Mouse (Mus musculus): ENCODE data around the gene Sfrp4. TPM values are rescaled to one million over a fixed set of nuclear protein-coding genes. Genes with fewer than 3 reads are reported as not detected.

Gene Sfrp4
- polyA plus RNA-seq, 1 experiment: 0.07 TPM

DNA sequence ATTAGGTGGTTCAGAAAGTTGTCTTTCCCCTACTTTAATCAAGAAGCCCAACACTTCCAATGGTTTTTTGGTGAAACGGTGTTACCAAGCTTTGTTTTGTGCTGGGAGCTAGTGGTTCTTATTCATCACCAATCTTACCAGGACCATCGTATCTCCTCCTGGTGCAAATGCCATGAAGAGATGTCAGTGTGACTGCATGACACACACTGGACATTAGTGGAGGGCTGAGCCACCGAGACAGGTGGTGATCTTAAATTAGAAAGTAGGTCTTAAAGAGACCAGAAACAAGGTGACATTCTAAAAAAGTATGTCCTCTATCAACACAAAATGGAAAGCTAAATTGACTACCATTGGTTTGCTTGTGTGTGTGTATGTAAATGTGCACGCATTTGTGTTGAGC is 4.8 kb upstream of the Sfrp4 start:
- H3K27me3 ChIP-seq (ENCODE audit: control insufficient read depth, insufficient read depth, low read length): peaks cover 6% of the 10 kb centered on the region
- H3K4me3 ChIP-seq (ENCODE audit: extremely low read depth, insufficient read depth, insufficient read length): no peak overlapping the region
- no peaks in the 10 kb centered on the region for H3K36me3 ChIP-seq (ENCODE audit: control insufficient read depth, insufficient read depth, low read length)
- WGBS: 88% methylated on average over 4 of the region's 4 CpGs
- no peak overlapping the region for H3K27ac ChIP-seq (ENCODE audit: insufficient read depth, low read length)
- no peaks in the 10 kb centered on the region; the same call in 1 of the 2 replicates for H3K4me1 ChIP-seq (ENCODE audit: control insufficient read depth, insufficient read depth, insufficient read length)
- no peak for DNase-seq (ENCODE audit: low read depth in 1 of 2, low spot score in 2 of 2)
- no peak for TF ChIP-seq POLR2A (IDR thresholded peaks at IDR 0.05; ENCODE audit: low read depth, low read length)
- TF ChIP-seq CTCF (IDR thresholded peaks at IDR 0.05; ENCODE audit: extremely low read depth, insufficient read depth, insufficient read length, insufficient replicate concordance): no peak

DNA sequence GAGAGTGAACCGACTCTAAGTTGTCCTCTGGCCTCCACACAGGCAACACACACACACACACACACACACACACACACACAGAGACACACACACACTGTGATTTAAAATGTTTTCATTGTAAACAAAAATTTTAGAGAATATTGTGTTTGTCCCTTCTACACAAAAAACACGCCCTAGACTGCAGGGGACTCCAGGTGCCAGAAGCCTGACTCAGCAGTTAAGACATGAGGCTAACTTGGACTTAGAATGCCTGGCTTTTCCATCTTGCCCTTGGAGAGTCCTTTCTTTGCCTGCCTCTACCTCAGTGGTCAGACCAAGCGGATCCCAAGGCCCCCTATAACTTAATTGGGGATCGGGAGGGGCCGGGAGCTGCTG is 4.1 kb upstream of the Sfrp4 start:
- WGBS: 30% methylated on average over 5 of the region's 5 CpGs
- no peak for TF ChIP-seq CTCF (IDR thresholded peaks at IDR 0.05; ENCODE audit: extremely low read depth, insufficient read depth, insufficient read length, insufficient replicate concordance)
- no peaks in the 10 kb centered on the region for H3K36me3 ChIP-seq (ENCODE audit: control insufficient read depth, insufficient read depth, low read length)
- H3K27me3 ChIP-seq (ENCODE audit: control insufficient read depth, insufficient read depth, low read length): peaks cover 6% of the 10 kb centered on the region
- no peak for DNase-seq (ENCODE audit: low read depth in 1 of 2, low spot score in 2 of 2)
- H3K4me3 ChIP-seq (ENCODE audit: extremely low read depth, insufficient read depth, insufficient read length): peak overlapping the region; percentile 47; the same call in 1 of the 2 replicates
- no peaks in the 10 kb centered on the region; the same call in 1 of the 2 replicates for H3K4me1 ChIP-seq (ENCODE audit: control insufficient read depth, insufficient read depth, insufficient read length)
- H3K27ac ChIP-seq (ENCODE audit: insufficient read depth, low read length): peak overlapping the region; percentile 16; the same call in 1 of the 2 replicates

DNA sequence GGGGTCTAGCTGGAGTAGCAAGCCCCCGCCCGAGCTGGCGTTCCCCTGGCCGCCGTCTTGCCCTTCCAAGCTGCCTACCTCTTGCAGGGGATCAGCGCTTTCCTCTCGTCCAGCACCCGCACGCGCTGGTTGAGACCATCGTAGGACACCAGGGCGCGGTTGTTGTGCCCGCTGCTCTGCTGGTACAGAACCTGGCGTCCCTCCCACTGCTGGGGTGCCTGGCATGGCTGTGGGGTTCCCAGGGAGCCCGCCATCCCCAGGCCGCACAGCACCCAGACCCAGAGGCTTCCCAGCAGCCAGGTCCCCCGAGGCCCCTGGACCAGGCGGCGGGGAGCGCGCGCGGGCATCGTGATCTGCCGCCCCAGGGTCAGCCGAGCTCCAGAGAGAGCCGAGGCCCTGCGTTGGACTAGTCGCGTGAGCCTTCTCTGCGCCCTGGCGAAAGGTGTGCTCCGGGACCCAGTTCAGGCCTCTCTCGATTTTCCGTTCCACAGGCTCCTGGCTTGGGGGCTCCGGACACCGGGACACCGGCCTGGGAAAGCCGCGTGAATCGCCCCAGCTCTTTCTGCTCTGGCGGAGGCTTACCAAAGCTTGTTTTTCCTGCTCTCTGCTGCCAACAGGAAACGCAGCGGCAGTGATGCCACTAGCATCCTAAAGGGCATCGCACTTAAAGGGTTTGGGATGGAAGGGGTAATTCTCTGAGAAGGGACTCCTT is 3.5 kb upstream of the Sfrp4 start, which contains the start of gene Epdr1:
TSS of gene Epdr1 (minus strand) at position 712 of the 712 bp plus-strand sequence.
- Histone ChIP-seq H3K27ac (ENCODE audit: insufficient read depth, low read length) (peak within 1 kb of the TSS; percentile 16; the same call in 1 of the 2 replicates), H3K27me3 (ENCODE audit: control insufficient read depth, insufficient read depth, low read length) (peaks cover 6% of the 10 kb centered on the region), H3K36me3 (ENCODE audit: control insufficient read depth, insufficient read depth, low read length) (no peaks in the 10 kb centered on the region), H3K4me1 (ENCODE audit: control insufficient read depth, insufficient read depth, insufficient read length) (no peaks in the 10 kb centered on the region; the same call in 1 of the 2 replicates), H3K4me3 (ENCODE audit: extremely low read depth, insufficient read depth, insufficient read length) (peak within 1 kb of the TSS; percentile 47)
- no peak for DNase-seq (ENCODE audit: low read depth in 1 of 2, low spot score in 2 of 2)
- TF ChIP-seq CTCF (IDR thresholded peaks at IDR 0.05; ENCODE audit: extremely low read depth, insufficient read depth, insufficient read length, insufficient replicate concordance): 0 out of 2 replicates have a peak, but pooled peaks have one; percentile 10
- TF ChIP-seq POLR2A (IDR thresholded peaks at IDR 0.05; ENCODE audit: low read depth, low read length): no peak
- WGBS: 3% methylated on average over 46 of the region's 46 CpGs

DNA sequence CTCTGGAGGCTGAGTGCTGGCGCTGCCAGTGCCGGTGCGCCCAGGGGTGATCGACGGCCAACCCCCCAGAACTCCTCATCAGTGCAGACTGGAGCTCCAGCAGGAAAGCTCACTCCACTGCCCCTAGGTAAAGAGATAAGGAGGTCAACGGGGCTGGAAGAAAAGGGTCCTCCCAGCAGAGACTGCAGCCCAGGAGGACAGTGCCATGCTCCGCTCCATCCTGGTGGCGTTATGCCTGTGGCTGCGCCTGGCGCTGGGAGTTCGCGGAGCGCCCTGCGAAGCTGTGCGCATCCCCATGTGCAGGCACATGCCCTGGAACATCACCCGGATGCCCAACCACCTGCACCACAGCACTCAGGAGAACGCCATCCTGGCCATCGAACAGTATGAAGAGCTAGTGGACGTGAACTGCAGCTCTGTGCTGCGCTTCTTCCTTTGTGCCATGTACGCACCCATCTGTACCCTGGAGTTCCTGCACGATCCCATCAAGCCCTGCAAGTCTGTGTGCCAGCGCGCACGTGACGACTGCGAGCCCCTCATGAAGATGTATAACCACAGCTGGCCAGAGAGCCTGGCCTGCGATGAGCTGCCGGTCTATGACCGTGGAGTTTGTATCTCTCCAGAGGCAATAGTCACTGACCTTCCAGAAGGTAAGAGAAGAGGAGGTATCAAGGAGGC is 463 bp downstream of the Sfrp4 start:
- 33% methylated on average over 30 of the region's 30 CpGs for WGBS
- peaks cover 7% of the 10 kb centered on the region for H3K27me3 ChIP-seq (ENCODE audit: control insufficient read depth, insufficient read depth, low read length)
- H3K4me3 ChIP-seq (ENCODE audit: extremely low read depth, insufficient read depth, insufficient read length): 0 out of 2 replicates have a peak overlapping the region, but pooled peaks have one; percentile 0
- no peak for DNase-seq (ENCODE audit: low read depth in 1 of 2, low spot score in 2 of 2)
- TF ChIP-seq POLR2A (IDR thresholded peaks at IDR 0.05; ENCODE audit: low read depth, low read length) (no peak), CTCF (IDR thresholded peaks at IDR 0.05; ENCODE audit: extremely low read depth, insufficient read depth, insufficient read length, insufficient replicate concordance) (no peak)
- H3K36me3 ChIP-seq (ENCODE audit: control insufficient read depth, insufficient read depth, low read length): no peaks in the 10 kb centered on the region
- no peak overlapping the region for H3K27ac ChIP-seq (ENCODE audit: insufficient read depth, low read length)
- no peaks in the 10 kb centered on the region; the same call in 1 of the 2 replicates for H3K4me1 ChIP-seq (ENCODE audit: control insufficient read depth, insufficient read depth, insufficient read length)

DNA sequence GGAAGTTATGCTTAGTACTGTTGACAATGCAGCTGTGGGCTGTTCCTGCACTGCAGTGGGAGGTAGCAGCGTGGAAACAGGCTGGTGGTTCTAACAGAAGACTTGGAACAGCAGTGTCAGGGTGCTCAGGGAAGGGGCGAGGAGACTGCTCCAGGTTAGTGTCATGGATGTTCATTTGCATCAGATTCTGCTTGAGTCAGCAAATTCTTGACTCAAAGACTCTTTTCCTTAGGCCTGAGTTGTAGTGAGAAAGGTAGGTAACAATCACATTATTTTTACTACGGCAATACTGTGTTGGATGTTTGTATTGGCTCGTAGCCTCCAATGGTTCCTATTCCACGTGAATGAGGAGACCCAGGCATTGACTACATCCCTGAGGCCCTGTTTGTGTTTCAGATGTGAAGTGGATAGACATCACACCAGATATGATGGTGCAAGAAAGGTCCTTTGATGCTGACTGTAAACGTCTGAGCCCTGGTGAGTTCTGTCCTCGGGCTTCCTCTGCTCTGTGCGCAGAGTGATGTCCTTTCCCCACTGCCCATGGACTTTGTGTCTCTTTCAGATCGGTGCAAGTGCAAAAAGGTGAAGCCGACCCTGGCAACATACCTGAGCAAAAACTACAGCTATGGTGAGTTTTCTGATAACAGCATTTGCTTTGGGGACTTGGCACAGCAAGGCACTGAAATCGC is 1.9 kb downstream of the Sfrp4 start:
- Histone ChIP-seq H3K4me3 (ENCODE audit: extremely low read depth, insufficient read depth, insufficient read length) (no peak overlapping the region), H3K36me3 (ENCODE audit: control insufficient read depth, insufficient read depth, low read length) (no peaks in the 10 kb centered on the region), H3K27ac (ENCODE audit: insufficient read depth, low read length) (no peak overlapping the region), H3K4me1 (ENCODE audit: control insufficient read depth, insufficient read depth, insufficient read length) (no peaks in the 10 kb centered on the region), H3K27me3 (ENCODE audit: control insufficient read depth, insufficient read depth, low read length) (0 out of 2 replicates have a peak, but pooled peaks cover 2% of the 10 kb centered on the region)
- no peak for TF ChIP-seq CTCF (IDR thresholded peaks at IDR 0.05; ENCODE audit: extremely low read depth, insufficient read depth, insufficient read length, insufficient replicate concordance)
- TF ChIP-seq POLR2A (IDR thresholded peaks at IDR 0.05; ENCODE audit: low read depth, low read length): no peak
- DNase-seq (ENCODE audit: low read depth in 1 of 2, low spot score in 2 of 2): no peak
- 85% methylated on average over 11 of the region's 11 CpGs for WGBS

DNA sequence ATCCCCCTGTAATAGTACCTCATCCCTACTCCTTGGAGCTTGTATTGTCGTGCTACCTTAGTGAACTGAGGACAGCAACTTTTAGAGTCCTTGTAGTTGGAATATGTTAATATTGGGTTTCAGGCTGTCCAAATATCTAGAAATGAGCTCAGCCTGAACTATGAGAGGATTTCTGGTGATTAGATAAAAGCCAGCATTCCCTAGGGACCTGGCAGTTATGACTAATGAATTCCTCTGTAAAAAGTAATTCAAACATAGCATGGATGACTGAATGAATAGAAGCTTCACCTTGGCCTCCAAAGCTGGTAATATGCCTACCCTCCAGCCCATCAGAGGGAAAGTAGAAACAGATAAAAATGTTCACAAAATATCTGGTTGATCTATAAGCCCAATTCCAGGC is 3.6 kb downstream of the Sfrp4 start:
- no peak for DNase-seq (ENCODE audit: low read depth in 1 of 2, low spot score in 2 of 2)
- TF ChIP-seq POLR2A (IDR thresholded peaks at IDR 0.05; ENCODE audit: low read depth, low read length) (no peak), CTCF (IDR thresholded peaks at IDR 0.05; ENCODE audit: extremely low read depth, insufficient read depth, insufficient read length, insufficient replicate concordance) (no peak)
- WGBS: 74% methylated on average over 1 of the region's 1 CpGs
- Histone ChIP-seq H3K27me3 (ENCODE audit: control insufficient read depth, insufficient read depth, low read length) (0 out of 2 replicates have a peak, but pooled peaks cover 2% of the 10 kb centered on the region), H3K36me3 (ENCODE audit: control insufficient read depth, insufficient read depth, low read length) (no peaks in the 10 kb centered on the region), H3K4me3 (ENCODE audit: extremely low read depth, insufficient read depth, insufficient read length) (no peak overlapping the region), H3K4me1 (ENCODE audit: control insufficient read depth, insufficient read depth, insufficient read length) (no peaks in the 10 kb centered on the region), H3K27ac (ENCODE audit: insufficient read depth, low read length) (no peak overlapping the region)
